Mouse (Mus musculus): Measurements from ENCODE around the gene Arhgap33. TPM values are rescaled to one million over a fixed set of nuclear protein-coding genes. Genes with fewer than 3 reads are reported as not detected.
"Not testable (repeated sequence)": the region's sequence is repeated elsewhere in the genome, so short reads cannot be mapped to it uniquely, and the experiment has no call there.

Gene Arhgap33
- polyA plus RNA-seq, 1 experiment = 9.3 TPM

- DNase-seq (ENCODE audit: low read depth) = not testable (repeated sequence)
Measured at GRCm38 (mm10) chr7:30495506-30496042, 39.3 kb downstream of the Arhgap33 start.

DNA sequence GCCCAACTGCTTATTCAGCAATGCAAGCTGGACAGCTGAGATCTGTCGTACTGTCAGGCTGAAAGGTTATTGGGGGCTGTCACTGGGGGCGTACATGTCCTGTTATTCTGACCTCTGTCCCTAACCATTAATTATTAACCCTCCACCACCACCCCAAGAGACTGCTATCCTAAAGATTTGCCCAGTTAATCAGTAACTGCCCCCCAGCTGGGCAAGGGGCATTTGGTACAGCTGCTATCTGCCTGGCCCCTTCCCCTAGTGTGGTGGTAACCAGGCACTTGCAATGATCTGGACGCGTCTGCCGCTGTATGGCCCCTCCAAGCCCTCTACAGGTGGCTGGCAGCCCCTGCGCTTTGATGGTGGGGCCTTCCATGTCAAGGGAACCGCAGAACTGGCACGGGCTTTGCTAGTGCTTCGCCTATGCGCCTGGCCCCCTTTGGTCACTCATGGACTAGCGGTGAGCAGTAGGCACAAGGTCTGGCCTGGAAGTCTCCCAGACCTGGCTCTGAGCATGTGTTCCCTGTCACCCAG, 41.4 kb downstream of the Arhgap33 start, which contains the start of gene Prodh2:
Gene Prodh2, plus strand, starts transcription at position 222 of the 531 bp plus-strand sequence.
- no peak for DNase-seq (ENCODE audit: low read depth)

- no peak for DNase-seq (ENCODE audit: low read depth)
Measured at GRCm38 (mm10) chr7:30492765-30493164, 42.1 kb downstream of the Arhgap33 start.

GRCm38 (mm10) chr7:30490957-30491307, 43.9 kb downstream of the Arhgap33 start:
- no peak for DNase-seq (ENCODE audit: low read depth)

DNA sequence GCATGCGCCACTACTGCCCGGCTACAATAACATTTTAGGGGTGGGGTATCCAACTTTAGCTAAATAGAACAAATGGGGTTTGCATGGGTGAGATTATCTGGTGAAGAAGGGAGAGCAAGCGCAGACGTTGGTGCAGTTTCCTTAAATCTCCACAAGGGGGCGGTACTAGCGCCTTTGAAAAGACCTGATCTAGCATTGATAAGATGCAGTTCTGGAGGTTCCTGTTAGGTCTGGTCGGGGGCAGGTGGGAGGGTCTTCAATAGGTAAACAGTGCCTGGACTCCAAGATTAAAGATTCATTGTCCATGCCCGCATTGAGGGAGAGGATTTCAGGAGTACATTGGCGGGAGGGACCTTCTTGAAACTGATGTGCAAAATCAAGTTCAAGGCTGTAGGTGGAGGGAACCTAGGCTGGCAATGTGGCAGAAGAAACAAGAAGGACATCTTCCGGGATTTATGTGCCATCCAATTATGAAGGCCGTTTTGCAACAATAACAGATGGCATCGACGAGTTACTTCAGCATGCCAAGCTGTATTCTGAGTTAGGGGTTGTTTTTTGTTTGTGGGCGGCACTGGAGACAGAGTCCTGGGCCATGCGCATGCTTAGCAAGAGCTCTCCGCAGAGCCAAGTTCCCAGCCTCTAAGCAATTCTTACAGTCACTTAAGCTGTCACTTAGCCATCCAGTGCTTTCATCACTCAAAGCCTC, 44.5 kb downstream of the Arhgap33 start:
- DNase-seq (ENCODE audit: low read depth) = no peak

GRCm38 (mm10) chr7:30484250-30484649, 50.6 kb downstream of the Arhgap33 start:
- no peak for DNase-seq (ENCODE audit: low read depth)

DNA sequence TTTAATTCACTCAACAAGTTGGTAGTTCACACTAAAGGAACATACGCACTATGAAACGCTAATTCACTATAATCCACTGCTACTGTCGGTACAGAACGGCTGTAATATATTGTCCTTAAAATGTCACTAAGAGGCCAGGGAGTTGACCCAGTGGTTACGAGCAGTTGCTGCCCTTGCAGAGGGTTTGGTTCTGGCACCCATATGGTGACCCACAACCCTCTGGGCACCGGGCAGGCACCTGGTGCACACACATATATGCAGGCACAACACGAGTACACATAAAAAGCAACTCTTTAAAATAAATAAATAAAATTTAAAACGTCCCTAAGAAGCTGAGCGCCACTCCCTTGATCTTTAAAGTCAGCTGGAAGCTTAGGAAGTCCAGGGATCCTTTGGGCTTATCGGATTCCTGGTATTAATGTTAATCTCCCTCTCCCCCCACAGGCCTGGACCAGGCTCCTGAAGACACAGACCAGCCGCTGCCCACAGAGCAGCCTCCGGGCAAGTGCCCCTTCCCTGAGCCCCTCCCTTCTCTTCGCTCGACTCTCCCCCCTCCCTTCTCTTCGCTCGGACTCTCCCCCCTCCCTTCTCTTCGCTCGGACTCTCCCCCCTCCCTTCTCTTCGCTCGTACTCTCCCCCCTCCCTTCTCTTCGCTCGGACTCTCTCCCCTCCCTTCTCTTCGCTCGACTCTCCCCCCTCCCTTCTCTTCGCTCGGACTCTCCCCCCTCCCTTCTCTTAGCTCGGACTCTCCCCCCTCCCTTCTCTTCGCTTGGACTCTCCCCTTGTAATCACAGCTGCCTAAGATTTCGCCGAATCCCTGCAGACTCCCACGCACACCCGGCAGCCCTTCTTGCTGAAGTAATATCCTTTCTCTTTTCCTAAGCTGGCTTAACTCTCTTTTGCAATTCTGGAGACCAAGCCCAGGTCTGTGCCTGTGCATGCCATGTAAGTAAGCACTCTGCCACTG, 57.2 kb downstream of the Arhgap33 start:
- DNase-seq (ENCODE audit: low read depth) = peak; percentile 44

- not testable (repeated sequence) for DNase-seq (ENCODE audit: low read depth)
Measured at GRCm38 (mm10) chr7:30476136-30476535, 58.7 kb downstream of the Arhgap33 start.

- no peak for DNase-seq (ENCODE audit: low read depth)
Measured at GRCm38 (mm10) chr7:30474999-30475398, 59.9 kb downstream of the Arhgap33 start.

GRCm38 (mm10) chr7:30472411-30472810, 62.4 kb downstream of the Arhgap33 start:
- no peak for DNase-seq (ENCODE audit: low read depth)

Other genes with a start within 250 kb of the Arhgap33 start
- gene Clip3, start 243.3 kb downstream of the Arhgap33 start, polyA plus RNA-seq (2012; rRNA removed) = 6.3 and 12.5 TPM in 2 replicates
- 102 and 105 TPM in 2 replicates for gene Alkbh6, start 226.3 kb downstream of the Arhgap33 start, polyA plus RNA-seq (2012; rRNA removed)
- 5.4 and 7.2 TPM in 2 replicates for gene Syne4, start 220.3 kb downstream of the Arhgap33 start, polyA plus RNA-seq (2012; rRNA removed)
- 1.1 and 1.7 TPM in 2 replicates for gene E130208F15Rik, start 213.3 kb downstream of the Arhgap33 start, polyA plus RNA-seq (2012; rRNA removed)
- gene Sdhaf1, start 211.2 kb downstream of the Arhgap33 start, polyA plus RNA-seq (2012; rRNA removed) = 16.8 and 17.2 TPM in 2 replicates
- gene Lrfn3, start 172.3 kb downstream of the Arhgap33 start, polyA plus RNA-seq (2012; rRNA removed) = 2.6 and 3.8 TPM in 2 replicates
- 156 and 182 TPM in 2 replicates for gene Tyrobp, start 121.3 kb downstream of the Arhgap33 start, polyA plus RNA-seq (2012; rRNA removed)
- 6.8 and 10.8 TPM in 2 replicates for gene Hcst, start 115.2 kb downstream of the Arhgap33 start, polyA plus RNA-seq (2012; rRNA removed)
- gene Nfkbid, start 113.3 kb downstream of the Arhgap33 start, polyA plus RNA-seq (2012; rRNA removed) = 1.8 and 2.6 TPM in 2 replicates
- gene Aplp1, start 89.5 kb downstream of the Arhgap33 start, polyA plus RNA-seq (2012; rRNA removed) = 2.5 and 5.4 TPM in 2 replicates
- gene Kirrel2, start 77.4 kb downstream of the Arhgap33 start, polyA plus RNA-seq (2012; rRNA removed) = not detected in 2 replicates
- gene Nphs1, start 76.7 kb downstream of the Arhgap33 start, polyA plus RNA-seq (2012; rRNA removed) = not detected in 2 replicates
- gene Prodh2, start 41.4 kb downstream of the Arhgap33 start, polyA plus RNA-seq (2012; rRNA removed) = 0.19 and 0.20 TPM in 2 replicates
- gene Hspb6, start 17.1 kb upstream of the Arhgap33 start, polyA plus RNA-seq (2012; rRNA removed) = 68.9 and 72.1 TPM in 2 replicates
- gene Proser3, start 17.2 kb upstream of the Arhgap33 start, polyA plus RNA-seq (2012; rRNA removed) = 13.3 and 13.9 TPM in 2 replicates
- 28.9 and 31.8 TPM in 2 replicates for gene Lin37, start 24.8 kb upstream of the Arhgap33 start, polyA plus RNA-seq (2012; rRNA removed)
- gene U2af1l4, start 28.2 kb upstream of the Arhgap33 start, polyA plus RNA-seq (2012; rRNA removed) = 46.8 and 55.9 TPM in 2 replicates
- 1.4 and 1.6 TPM in 2 replicates for gene Gm49396, start 28.3 kb upstream of the Arhgap33 start, polyA plus RNA-seq (2012; rRNA removed)
- 134 and 146 TPM in 2 replicates for gene Psenen, start 28.6 kb upstream of the Arhgap33 start, polyA plus RNA-seq (2012; rRNA removed)
- 4.0 and 5.0 TPM in 2 replicates for gene Igflr1, start 30.4 kb upstream of the Arhgap33 start, polyA plus RNA-seq (2012; rRNA removed)
- gene Kmt2b, start 53.7 kb upstream of the Arhgap33 start, polyA plus RNA-seq (2012; rRNA removed) = 37.4 and 45.6 TPM in 2 replicates
- gene Zbtb32, start 63.8 kb upstream of the Arhgap33 start, polyA plus RNA-seq (2012; rRNA removed) = 1.8 and 2.1 TPM in 2 replicates
- gene Upk1a, start 77.8 kb upstream of the Arhgap33 start, polyA plus RNA-seq (2012; rRNA removed) = 128 and 176 TPM in 2 replicates
- gene Cox6b1, start 91.1 kb upstream of the Arhgap33 start, polyA plus RNA-seq (2012; rRNA removed) = 518 and 792 TPM in 2 replicates
- gene Etv2, start 100.8 kb upstream of the Arhgap33 start, polyA plus RNA-seq (2012; rRNA removed) = not detected in 2 replicates
- gene Rbm42, start 115.3 kb upstream of the Arhgap33 start, polyA plus RNA-seq (2012; rRNA removed) = 46.1 and 54.3 TPM in 2 replicates
- gene Haus5, start 129.9 kb upstream of the Arhgap33 start, polyA plus RNA-seq (2012; rRNA removed) = 8.6 and 9.7 TPM in 2 replicates
- 0.41 and 0.46 TPM in 2 replicates for gene Pmis2, start 136.5 kb upstream of the Arhgap33 start, polyA plus RNA-seq (2012; rRNA removed)
- 0.66 and 1.5 TPM in 2 replicates for gene 2200002J24Rik, start 163.9 kb upstream of the Arhgap33 start, polyA plus RNA-seq (2012; rRNA removed)
- 80.5 and 104 TPM in 2 replicates for gene Atp4a, start 177.1 kb upstream of the Arhgap33 start, polyA plus RNA-seq (2012; rRNA removed)
- gene Tmem147, start 194.5 kb upstream of the Arhgap33 start, polyA plus RNA-seq (2012; rRNA removed) = 216 and 270 TPM in 2 replicates
- gene Gapdhs, start 208.6 kb upstream of the Arhgap33 start, polyA plus RNA-seq (2012; rRNA removed) = 22.6 and 32.2 TPM in 2 replicates
- gene Sbsn, start 216.4 kb upstream of the Arhgap33 start, polyA plus RNA-seq (2012; rRNA removed) = 3.8 and 4.7 TPM in 2 replicates
- gene Dmkn, start 228.7 kb upstream of the Arhgap33 start, polyA plus RNA-seq (2012; rRNA removed) = 11.1 and 17.7 TPM in 2 replicates